Mouse (Mus musculus): ENCODE measurements around the gene Tldc2. TPM values are rescaled to one million over a fixed set of nuclear protein-coding genes. Genes with fewer than 3 reads are reported as not detected.

Tldc2 gene
- total RNA-seq, 4 experiments from 2014 or later = not detected

GRCm38 (mm10) chr2:157077641-157078058, 9.2 kb upstream of the Tldc2 start:
- peak; percentile 65 to 73 for DNase-seq (ENCODE audit: low spot score in 2 of 2)

GRCm38 (mm10) chr2:157078059-157078792, 8.6 kb upstream of the Tldc2 start:
- DNase-seq (ENCODE audit: low spot score in 2 of 2) = no peak

- DNase-seq (ENCODE audit: low spot score in 2 of 2) = peak; percentile 62 to 76
Measured at GRCm38 (mm10) chr2:157078793-157079700, 7.8 kb upstream of the Tldc2 start, which contains the start of gene Soga1. Gene Soga1, minus strand, starts transcription at chr2:157079254.

GRCm38 (mm10) chr2:157079701-157080180, 7.1 kb upstream of the Tldc2 start:
- DNase-seq (ENCODE audit: low spot score in 2 of 2) = no peak

GRCm38 (mm10) chr2:157081331-157081730, 5.5 kb upstream of the Tldc2 start:
- no peak for DNase-seq (ENCODE audit: low spot score in 2 of 2)

- no peak for DNase-seq (ENCODE audit: low spot score in 2 of 2)
Measured at GRCm38 (mm10) chr2:157081960-157082359, 4.9 kb upstream of the Tldc2 start.

- no peak for DNase-seq (ENCODE audit: low spot score in 2 of 2)
Measured at GRCm38 (mm10) chr2:157084831-157085585, 1.8 kb upstream of the Tldc2 start.

GRCm38 (mm10) chr2:157087536-157088317, 872 bp downstream of the Tldc2 start:
- peak in 1 of 2 experiments; percentile 25 for DNase-seq (ENCODE audit: low spot score in 2 of 2)

- DNase-seq (ENCODE audit: low spot score in 2 of 2) = peak in 1 of 2 experiments; percentile 42
Measured at GRCm38 (mm10) chr2:157092024-157092423, 5.2 kb downstream of the Tldc2 start.

- peak in 1 of 2 experiments; percentile 70 for DNase-seq (ENCODE audit: low spot score in 2 of 2)
Measured at GRCm38 (mm10) chr2:157095005-157095755, 8.3 kb downstream of the Tldc2 start.

GRCm38 (mm10) chr2:157099532-157100318, 12.9 kb downstream of the Tldc2 start:
- DNase-seq (ENCODE audit: low spot score in 2 of 2) = no peak

- DNase-seq (ENCODE audit: low spot score in 2 of 2) = no peak
Measured at GRCm38 (mm10) chr2:157100319-157100605, 13.4 kb downstream of the Tldc2 start.

GRCm38 (mm10) chr2:157101650-157102049, 14.8 kb downstream of the Tldc2 start:
- no peak for DNase-seq (ENCODE audit: low spot score in 2 of 2)

GRCm38 (mm10) chr2:157102256-157102655, 15.4 kb downstream of the Tldc2 start:
- no peak for DNase-seq (ENCODE audit: low spot score in 2 of 2)

- no peak for DNase-seq (ENCODE audit: low spot score in 2 of 2)
Measured at GRCm38 (mm10) chr2:157104454-157104853, 17.6 kb downstream of the Tldc2 start.

- no peak for DNase-seq (ENCODE audit: low spot score in 2 of 2)
Measured at GRCm38 (mm10) chr2:157108236-157108635, 21.4 kb downstream of the Tldc2 start.

- DNase-seq (ENCODE audit: low spot score in 2 of 2) = no peak
Measured at GRCm38 (mm10) chr2:157116964-157117363, 30.1 kb downstream of the Tldc2 start.

GRCm38 (mm10) chr2:157118556-157118955, 31.7 kb downstream of the Tldc2 start:
- no peak for DNase-seq (ENCODE audit: low spot score in 2 of 2)

GRCm38 (mm10) chr2:157119075-157119474, 32.2 kb downstream of the Tldc2 start:
- no peak for DNase-seq (ENCODE audit: low spot score in 2 of 2)
